ENCODE assay signal across 8 mouse cellular contexts in the genomic region with DNA sequence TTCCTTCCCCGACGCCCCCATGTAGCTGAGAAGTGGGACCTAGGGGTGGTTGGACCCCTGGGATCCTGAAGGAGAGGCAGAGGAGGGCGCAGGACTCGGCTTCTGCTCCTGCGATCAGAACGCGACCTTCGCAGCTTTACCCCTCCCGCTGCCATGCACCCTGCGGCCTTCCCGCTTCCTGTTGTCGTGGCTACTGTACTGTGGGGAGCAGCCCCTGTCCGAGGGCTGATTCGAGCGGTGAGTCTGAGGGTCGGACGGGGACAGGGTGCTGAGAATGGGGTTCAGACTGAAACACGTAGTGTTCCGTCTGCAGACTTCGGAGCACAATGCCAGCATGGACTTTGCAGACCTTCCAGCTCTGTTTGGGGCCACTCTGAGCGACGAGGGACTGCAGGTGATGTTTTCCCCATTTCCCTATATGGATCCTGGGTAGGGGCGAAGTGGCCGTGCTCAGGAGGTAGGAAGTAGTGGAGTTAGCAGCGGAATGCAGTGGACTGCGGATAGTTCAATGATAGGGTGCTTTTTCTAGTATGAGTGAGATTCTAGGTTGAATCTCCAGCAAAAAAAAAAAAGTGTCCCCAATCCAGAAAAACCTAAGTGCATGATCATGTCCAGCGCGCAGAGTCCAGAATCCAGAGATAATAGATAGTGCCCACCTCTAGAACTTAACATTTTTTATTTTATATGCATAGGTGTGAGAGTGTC. TPM values are rescaled to one million over a fixed set of nuclear protein-coding genes. Genes with fewer than 3 reads are reported as not detected.
DNase-seq lines count a peak whose midpoint lies in the region; ATAC-seq and TF ChIP-seq lines count a peak whose summit lies in the region.

No protein-coding gene starts in this region.

- TF ChIP-seq POLR2A in small intestine, adult 2 months (IDR thresholded peaks at IDR 0.05; ENCODE audit: low read depth, low read length) = no peak

- H3K36me3 ChIP-seq in embryonic facial prominence, embryonic 11.5 days (replicated peaks; ENCODE audit: control insufficient read depth, insufficient read depth, low read depth, low read length) = peaks cover 17% of the 10 kb centered on the region
- peaks cover 73% of the 10 kb centered on the region for H3K36me3 ChIP-seq in hindbrain, embryonic 14.5 days (replicated peaks; ENCODE audit: control insufficient read depth, insufficient read depth)
- H3K36me3 ChIP-seq in liver, embryonic 12.5 days = peaks cover 71% of the 10 kb centered on the region
- peaks cover 59% of the 10 kb centered on the region for H3K36me3 ChIP-seq in small intestine, adult 2 months (ENCODE audit: control insufficient read depth, insufficient read depth, low read length)

- H3K9me3 ChIP-seq in embryonic facial prominence, embryonic 11.5 days (replicated peaks; ENCODE audit: control insufficient read depth, low read length) = no peaks in the 10 kb centered on the region
- H3K9me3 ChIP-seq in hindbrain, embryonic 14.5 days (ENCODE audit: control insufficient read depth, low read length) = no peaks in the 10 kb centered on the region
- no peaks in the 10 kb centered on the region for H3K9me3 ChIP-seq in liver, embryonic 12.5 days (replicated peaks)

- peaks cover 4% of the 10 kb centered on the region for H3K4me1 ChIP-seq in embryonic facial prominence, embryonic 11.5 days (ENCODE audit: control insufficient read depth, insufficient read depth, low read length)
- H3K4me1 ChIP-seq in hindbrain, embryonic 14.5 days (replicated peaks; ENCODE audit: control insufficient read depth, insufficient read depth, low read length) = peaks cover 30% of the 10 kb centered on the region
- peaks cover 76% of the 10 kb centered on the region for H3K4me1 ChIP-seq in liver, embryonic 12.5 days
- H3K4me1 ChIP-seq in small intestine, adult 2 months (ENCODE audit: control insufficient read depth, insufficient read depth, insufficient read length, low read length) = peaks cover 23% of the 10 kb centered on the region

- H3K27me3 ChIP-seq in embryonic facial prominence, embryonic 11.5 days (ENCODE audit: control insufficient read depth, insufficient read depth, low read length) = no peaks in the 10 kb centered on the region
- H3K27me3 ChIP-seq in hindbrain, embryonic 14.5 days (ENCODE audit: control insufficient read depth, insufficient read depth, low read length) = no peaks in the 10 kb centered on the region
- H3K27me3 ChIP-seq in liver, embryonic 12.5 days (replicated peaks) = no peaks in the 10 kb centered on the region
- H3K27me3 ChIP-seq in small intestine, adult 2 months (ENCODE audit: control insufficient read depth, insufficient read depth, low read length) = no peaks in the 10 kb centered on the region

- peak overlapping the region; percentile 68 for H3K9ac ChIP-seq in embryonic facial prominence, embryonic 11.5 days (replicated peaks; ENCODE audit: low read length)
- H3K9ac ChIP-seq in hindbrain, embryonic 14.5 days = peak overlapping the region; percentile 80
- peak overlapping the region; percentile 88 for H3K9ac ChIP-seq in liver, embryonic 12.5 days

- H3K4me2 ChIP-seq in embryonic facial prominence, embryonic 11.5 days (ENCODE audit: low read depth, low read length) = peak overlapping the region; percentile 84
- H3K4me2 ChIP-seq in hindbrain, embryonic 14.5 days (replicated peaks) = peak overlapping the region; percentile 100
- peak overlapping the region; percentile 93 for H3K4me2 ChIP-seq in liver, embryonic 12.5 days

- peak overlapping the region; percentile 66 for H3K4me3 ChIP-seq in embryonic facial prominence, embryonic 11.5 days (ENCODE audit: low read depth, low read length)
- H3K4me3 ChIP-seq in hindbrain, embryonic 14.5 days (replicated peaks; ENCODE audit: low read length) = peak overlapping the region; percentile 74
- H3K4me3 ChIP-seq in liver, embryonic 12.5 days = peak overlapping the region; percentile 74
- H3K4me3 ChIP-seq in small intestine, adult 2 months (ENCODE audit: low read depth, low read length) = peak overlapping the region; percentile 95

- no peak for TF ChIP-seq CTCF in small intestine, adult 2 months (IDR thresholded peaks at IDR 0.05; ENCODE audit: extremely low read depth, insufficient read length, insufficient replicate concordance, low read depth, low read length)

- 3% methylated on average over 28 of the region's 28 CpGs for WGBS in embryonic facial prominence, embryonic 11.5 days
- WGBS in hindbrain, embryonic 14.5 days = 4% methylated on average over 28 of the region's 28 CpGs
- WGBS in liver, embryonic 12.5 days (ENCODE audit: insufficient replicate concordance) = 2% methylated on average over 28 of the region's 28 CpGs
- 1% methylated on average over 28 of the region's 28 CpGs for WGBS in small intestine, adult 2 months

- peak overlapping the region; percentile 65 for H3K27ac ChIP-seq in embryonic facial prominence, embryonic 11.5 days (replicated peaks; ENCODE audit: low read depth, low read length)
- H3K27ac ChIP-seq in hindbrain, embryonic 14.5 days = peak overlapping the region; percentile 88
- peak overlapping the region; percentile 99 for H3K27ac ChIP-seq in liver, embryonic 12.5 days
- peak overlapping the region; percentile 95 for H3K27ac ChIP-seq in small intestine, adult 2 months (ENCODE audit: insufficient read depth, low read depth, low read length)

- peak; percentile 64 for DNase-seq in adrenal gland, adult 2 months
- DNase-seq in adrenal gland, adult 18-20 months (ENCODE audit: low spot score in 2 of 2) = no peak
- DNase-seq in 3T3-L1 (ENCODE audit: low read depth, low spot score) = peak; percentile 51
- no peak for DNase-seq in embryonic facial prominence, embryonic 11.5 days (ENCODE audit: low spot score)
- DNase-seq in hindbrain, embryonic 14.5 days (ENCODE audit: low spot score) = no peak

- peak; percentile 22 for ATAC-seq in embryonic facial prominence, embryonic 11.5 days (replicated peaks; ENCODE audit: insufficient number of reproducible peaks, low FRiP score, low TSS enrichment, low read depth)
- peak; percentile 1; the same call in 1 of the 2 replicates for ATAC-seq in hindbrain, embryonic 14.5 days (ENCODE audit: low FRiP score)
- ATAC-seq in liver, embryonic 12.5 days = peak; percentile 40
- ATAC-seq in frontal cortex, adult (ENCODE audit: low TSS enrichment) = no peak

RNA-seq across cellular contexts. Expression of gene Slc25a11, which starts 0.6 kb away (rescaled TPM):
- total RNA-seq in adrenal gland, adult 2 months (2021) = 100 to 1,000 TPM; 124 to 140 TPM
- 118 and 139 TPM in 2 replicates for polyA plus RNA-seq in adrenal gland, adult 2 months (2012; rRNA removed)
- 100 to 1,000 TPM; 131 to 138 TPM for total RNA-seq in adrenal gland, adult 18-20 months (2021)
- 144 and 150 TPM in 2 replicates for polyA plus RNA-seq in embryonic facial prominence, embryonic 11.5 days (2014; fragmentation: Nextera tagmentation; extraction: Ambion mirVana)
- 158 TPM in 2 replicates for polyA plus RNA-seq in hindbrain, embryonic 14.5 days (2014; fragmentation: Nextera tagmentation; extraction: Ambion mirVana)
- polyA plus RNA-seq in liver, embryonic 12.5 days (2016; fragmentation: Nextera tagmentation; extraction: Ambion mirVana) = 77.3 and 83.3 TPM in 2 replicates
- polyA plus RNA-seq in small intestine, adult 2 months (2012; rRNA removed) = 109 and 147 TPM in 2 replicates

RNA-seq across cellular contexts. Expression of gene Rnf167, which starts 0.8 kb away (rescaled TPM):
- 100 to 1,000 TPM in 1 of 2 experiments, 10 to 100 TPM in 1; 76.9 to 106 TPM for total RNA-seq in adrenal gland, adult 2 months (2021)
- 91.4 and 101 TPM in 2 replicates for polyA plus RNA-seq in adrenal gland, adult 2 months (2012; rRNA removed)
- total RNA-seq in adrenal gland, adult 18-20 months (2021) = 10 to 100 TPM; 72.6 to 80.7 TPM
- 81.9 and 92.8 TPM in 2 replicates for polyA plus RNA-seq in embryonic facial prominence, embryonic 11.5 days (2014; fragmentation: Nextera tagmentation; extraction: Ambion mirVana)
- 90.6 and 93.4 TPM in 2 replicates for polyA plus RNA-seq in hindbrain, embryonic 14.5 days (2014; fragmentation: Nextera tagmentation; extraction: Ambion mirVana)
- polyA plus RNA-seq in liver, embryonic 12.5 days (2016; fragmentation: Nextera tagmentation; extraction: Ambion mirVana) = 73.6 and 86.1 TPM in 2 replicates
- polyA plus RNA-seq in small intestine, adult 2 months (2012; rRNA removed) = 43.0 and 114 TPM in 2 replicates

RNA-seq across cellular contexts. Expression of gene Pfn1, which starts 6.6 kb away (rescaled TPM):
- 100 to 1,000 TPM; 833 to 893 TPM for total RNA-seq in adrenal gland, adult 2 months (2021)
- 2,948 and 4,143 TPM in 2 replicates for polyA plus RNA-seq in adrenal gland, adult 2 months (2012; rRNA removed)
- total RNA-seq in adrenal gland, adult 18-20 months (2021) = 100 to 1,000 TPM; 619 to 923 TPM
- polyA plus RNA-seq in embryonic facial prominence, embryonic 11.5 days (2014; fragmentation: Nextera tagmentation; extraction: Ambion mirVana) = 1,669 and 1,679 TPM in 2 replicates
- polyA plus RNA-seq in hindbrain, embryonic 14.5 days (2014; fragmentation: Nextera tagmentation; extraction: Ambion mirVana) = 662 and 703 TPM in 2 replicates
- 1,519 and 1,532 TPM in 2 replicates for polyA plus RNA-seq in liver, embryonic 12.5 days (2016; fragmentation: Nextera tagmentation; extraction: Ambion mirVana)
- polyA plus RNA-seq in small intestine, adult 2 months (2012; rRNA removed) = 2,319 and 5,668 TPM in 2 replicates

RNA-seq across cellular contexts. Expression of gene Gp1ba, which starts 8.9 kb away (rescaled TPM):
- under 1 TPM in 1 of 2 experiments, not detected in 1; 0.12 TPM for total RNA-seq in adrenal gland, adult 2 months (2021)
- polyA plus RNA-seq in adrenal gland, adult 2 months (2012; rRNA removed) = 0.03 TPM in 1 of 2 replicates, not detected in the other
- under 1 TPM in 1 of 2 experiments, not detected in 1; 0.22 TPM for total RNA-seq in adrenal gland, adult 18-20 months (2021)
- 0.93 and 1.3 TPM in 2 replicates for polyA plus RNA-seq in embryonic facial prominence, embryonic 11.5 days (2014; fragmentation: Nextera tagmentation; extraction: Ambion mirVana)
- polyA plus RNA-seq in hindbrain, embryonic 14.5 days (2014; fragmentation: Nextera tagmentation; extraction: Ambion mirVana) = 0.29 and 0.43 TPM in 2 replicates
- polyA plus RNA-seq in liver, embryonic 12.5 days (2016; fragmentation: Nextera tagmentation; extraction: Ambion mirVana) = 5.5 and 5.6 TPM in 2 replicates
- 0.04 and 0.22 TPM in 2 replicates for polyA plus RNA-seq in small intestine, adult 2 months (2012; rRNA removed)

RNA-seq across cellular contexts. Expression of gene Eno3, which starts 9.1 kb away (rescaled TPM):
- total RNA-seq in adrenal gland, adult 2 months (2021) = 10 to 100 TPM; 18.3 to 67.6 TPM
- 8.0 and 16.9 TPM in 2 replicates for polyA plus RNA-seq in adrenal gland, adult 2 months (2012; rRNA removed)
- total RNA-seq in adrenal gland, adult 18-20 months (2021) = 10 to 100 TPM; 29.0 to 44.2 TPM
- 30.7 and 40.4 TPM in 2 replicates for polyA plus RNA-seq in embryonic facial prominence, embryonic 11.5 days (2014; fragmentation: Nextera tagmentation; extraction: Ambion mirVana)
- 6.4 and 7.8 TPM in 2 replicates for polyA plus RNA-seq in hindbrain, embryonic 14.5 days (2014; fragmentation: Nextera tagmentation; extraction: Ambion mirVana)
- 6.7 and 7.6 TPM in 2 replicates for polyA plus RNA-seq in liver, embryonic 12.5 days (2016; fragmentation: Nextera tagmentation; extraction: Ambion mirVana)
- polyA plus RNA-seq in small intestine, adult 2 months (2012; rRNA removed) = 3.3 and 12.7 TPM in 2 replicates

Comparison
In these comparisons a context has a peak if more than half of its experiments do, and no peak if none do; other contexts are left out.
1. DNase-seq: peak in adrenal gland, adult 2 months (single experiment) and 3T3-L1 (single experiment); none in adrenal gland, adult 18-20 months (0 of 2), embryonic facial prominence, embryonic 11.5 days (single experiment) and hindbrain, embryonic 14.5 days (single experiment).
2. Peak in every context shown above with its lines, with median percentiles within 50 percentile points of each other: H3K27ac ChIP-seq, H3K4me2 ChIP-seq, H3K4me3 ChIP-seq and H3K9ac ChIP-seq.